Mouse (Mus musculus) left cerebral cortex, adult 18-20 months (tissue): Measurements from ENCODE around the gene Ccdc182. TPM values are rescaled to one million over a fixed set of nuclear protein-coding genes. Genes with fewer than 3 reads are reported as not detected.
A peak's percentile ranks its signal among the peaks of the same experiment; 100 is the strongest.

Experiments
- DNase-seq, 2 experiments: peaks; one replicate each; pipeline ENCODE4 v3.0.0; 2021 to 2022; ENCODE audit warnings: low spot score in 2 of 2, mixed read lengths in 1 of 2
- long read RNA-seq, 2 experiments: library from polyadenylated mRNA; stranded (forward); transcript quantifications; one replicate each; pipeline ENCODE4 v2.0.0; 2021
- total RNA-seq, 2 experiments: library from RNA; stranded (reverse); gene quantifications; 2 replicates each; pipeline ENCODE4 v1.2.3; 2021

Ccdc182 gene
- total RNA-seq, result not detected
- long read RNA-seq, experiment 1, result 0 reads
- long read RNA-seq, experiment 2, result 0 reads

GRCm38 (mm10) chr11:88293631-88294393 lies at the start of gene Ccdc182:
TSS of gene Ccdc182 (plus strand) at chr11:88294058.
- no peak for DNase-seq

GRCm38 (mm10) chr11:88245581-88246170 lies 48.2 kb upstream of the Ccdc182 start:
- DNase-seq, result peak; percentile 46 to 52

GRCm38 (mm10) chr11:88248636-88249035 lies 45.2 kb upstream of the Ccdc182 start:
- DNase-seq, result no peak

DNA sequence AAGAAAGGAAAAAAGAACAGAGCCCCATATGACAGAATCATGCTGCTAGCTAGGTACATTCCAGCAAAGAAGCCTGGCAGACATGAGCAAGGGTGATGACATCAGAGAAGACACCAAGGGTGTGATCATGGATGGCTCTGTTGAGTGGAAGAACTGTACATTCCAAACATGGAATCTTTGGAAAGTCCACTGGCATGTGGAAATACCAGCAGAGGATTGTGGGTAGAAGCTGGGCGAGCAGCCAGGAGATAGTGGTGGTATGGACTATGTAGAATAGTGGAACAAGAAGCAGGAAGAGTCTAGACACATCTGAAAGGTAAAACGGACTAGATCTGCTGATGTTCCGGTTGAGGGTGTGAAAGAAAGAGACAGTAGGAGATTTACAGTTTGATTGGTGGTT lies 43.3 kb upstream of the Ccdc182 start:
- DNase-seq, result no peak

- no peak for DNase-seq
Measured at GRCm38 (mm10) chr11:88251295-88251694, 42.6 kb upstream of the Ccdc182 start.

GRCm38 (mm10) chr11:88251972-88252766 lies 41.7 kb upstream of the Ccdc182 start:
- DNase-seq, result peak; percentile 82 to 88

DNA sequence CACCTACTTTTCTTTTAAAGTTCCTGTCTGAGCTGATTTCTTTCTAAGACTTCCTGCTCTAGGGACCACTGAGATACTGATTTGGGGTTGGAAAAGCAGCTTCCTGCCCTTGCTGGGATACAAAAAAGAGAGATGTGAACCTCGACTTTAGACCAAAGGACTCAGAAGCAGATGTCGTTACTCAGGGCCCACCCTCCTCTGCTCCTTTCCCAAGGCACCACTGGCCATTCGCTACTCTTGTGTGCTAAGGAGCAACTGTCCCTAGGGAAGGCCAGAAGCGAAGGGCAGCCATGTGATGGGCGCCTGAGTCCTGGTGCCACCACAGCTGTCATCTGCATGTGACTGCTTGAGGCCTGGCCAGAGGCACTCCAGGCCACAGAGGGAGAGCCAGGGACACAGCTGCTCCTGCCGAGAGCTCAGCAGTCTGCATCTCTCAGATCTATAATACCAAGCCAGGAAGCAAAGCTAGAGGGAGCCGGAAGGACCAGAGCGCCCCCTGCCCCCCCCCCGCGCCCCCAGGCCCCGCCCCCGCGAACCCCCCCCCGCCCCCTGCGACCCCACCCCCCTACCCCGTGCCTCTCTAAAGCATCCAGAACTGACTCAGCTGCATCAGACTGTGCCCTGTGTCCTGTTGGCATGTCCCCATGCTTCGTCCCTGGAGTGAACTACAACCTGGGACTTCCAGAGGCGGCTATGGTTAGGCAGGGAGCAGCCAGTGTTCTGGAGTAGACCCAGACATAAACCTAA lies 40.9 kb upstream of the Ccdc182 start:
- DNase-seq, result no peak

DNA sequence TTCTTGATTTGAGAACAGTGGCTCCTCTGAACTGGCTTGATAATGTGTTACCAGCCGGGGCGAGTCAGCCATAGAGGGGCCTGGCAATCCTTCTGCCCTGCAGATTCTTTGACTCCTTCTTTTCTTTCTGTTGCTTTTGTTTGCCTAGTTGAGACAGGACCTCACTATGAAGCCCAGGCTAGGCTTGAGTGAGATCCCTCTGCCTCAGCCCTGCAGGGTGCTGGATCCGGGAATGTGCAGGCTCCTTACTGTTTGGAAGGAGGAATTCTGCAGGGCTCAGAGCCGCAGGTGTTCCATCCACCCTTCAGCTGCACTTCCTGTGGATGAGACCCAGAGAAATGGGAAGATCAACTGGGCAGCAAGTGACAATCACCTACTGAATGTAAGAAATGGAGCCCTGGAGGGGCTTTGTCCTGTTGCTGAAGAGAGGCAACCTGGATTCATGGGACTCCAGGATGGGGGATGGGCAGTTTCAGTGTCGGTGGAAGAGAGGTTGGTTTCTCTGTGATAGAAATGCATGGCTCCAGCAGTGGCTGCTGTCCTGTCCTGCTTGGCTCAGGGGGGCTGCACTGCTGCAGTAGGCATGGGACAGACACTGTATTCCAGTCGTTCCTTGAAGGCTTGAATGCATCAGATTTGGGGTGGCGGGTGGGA lies 40.2 kb upstream of the Ccdc182 start:
- no peak for DNase-seq

DNA sequence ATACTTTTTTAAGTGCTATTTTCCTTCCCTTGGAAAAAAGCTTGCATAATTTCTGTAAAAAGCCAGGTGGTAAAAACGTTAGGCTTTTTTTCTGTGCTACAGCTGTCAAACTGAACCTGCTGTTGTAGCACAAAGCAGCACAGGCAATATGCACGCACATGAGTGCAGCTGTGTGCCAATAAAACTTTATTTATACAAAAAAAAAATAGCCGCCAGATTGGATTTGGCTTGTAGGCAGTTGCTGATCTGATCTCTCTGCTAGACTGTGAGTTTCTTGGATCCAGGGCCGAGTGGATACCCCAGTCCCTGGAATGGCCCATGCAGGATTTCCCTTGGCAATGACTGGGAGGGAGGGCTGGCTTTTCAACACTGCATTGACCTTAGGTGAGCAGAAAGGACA lies 36.2 kb upstream of the Ccdc182 start:
- no peak for DNase-seq

GRCm38 (mm10) chr11:88258212-88258611 lies 35.6 kb upstream of the Ccdc182 start:
- DNase-seq, result no peak

- no peak for DNase-seq
Measured at GRCm38 (mm10) chr11:88260463-88260862, 33.4 kb upstream of the Ccdc182 start.

DNA sequence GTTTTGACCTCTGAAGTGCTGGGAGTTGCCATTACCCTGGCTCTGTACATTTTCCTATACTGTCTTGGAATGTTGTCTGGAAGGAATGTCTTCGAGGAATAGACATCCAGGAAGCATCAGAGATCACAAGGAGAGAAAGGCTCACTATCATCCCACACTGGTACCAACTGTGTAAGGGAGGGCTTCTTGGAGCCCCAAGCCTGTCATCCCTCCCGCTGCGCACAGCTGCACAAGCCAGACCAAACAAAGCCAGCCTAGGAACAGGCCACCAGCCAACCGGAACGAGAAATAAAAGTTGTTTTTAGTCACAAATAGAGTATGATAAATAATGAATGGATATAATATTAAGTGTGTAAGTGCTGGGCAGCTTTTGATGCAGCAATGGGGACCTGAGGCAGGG lies 29.0 kb upstream of the Ccdc182 start:
- no peak for DNase-seq

DNA sequence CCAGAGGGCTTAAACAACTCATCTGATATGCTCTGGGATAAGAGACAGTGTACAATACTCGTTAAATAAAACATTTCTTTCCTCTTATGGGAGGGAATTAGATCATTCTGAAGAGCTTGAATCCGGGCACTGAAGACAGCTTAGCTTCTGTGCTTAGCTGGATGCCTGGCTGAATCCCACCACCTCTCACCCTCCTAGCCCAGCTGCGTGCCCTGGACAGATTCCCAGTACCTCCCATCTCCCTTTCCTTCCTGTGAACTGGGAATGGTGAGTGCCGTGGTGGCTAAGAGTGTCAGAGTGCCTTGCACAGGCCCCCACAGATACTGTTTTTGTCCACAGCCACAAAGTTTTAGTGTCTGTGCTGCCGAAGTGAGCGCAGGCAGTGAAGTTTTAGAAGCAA lies 27.5 kb upstream of the Ccdc182 start:
- no peak for DNase-seq

DNA sequence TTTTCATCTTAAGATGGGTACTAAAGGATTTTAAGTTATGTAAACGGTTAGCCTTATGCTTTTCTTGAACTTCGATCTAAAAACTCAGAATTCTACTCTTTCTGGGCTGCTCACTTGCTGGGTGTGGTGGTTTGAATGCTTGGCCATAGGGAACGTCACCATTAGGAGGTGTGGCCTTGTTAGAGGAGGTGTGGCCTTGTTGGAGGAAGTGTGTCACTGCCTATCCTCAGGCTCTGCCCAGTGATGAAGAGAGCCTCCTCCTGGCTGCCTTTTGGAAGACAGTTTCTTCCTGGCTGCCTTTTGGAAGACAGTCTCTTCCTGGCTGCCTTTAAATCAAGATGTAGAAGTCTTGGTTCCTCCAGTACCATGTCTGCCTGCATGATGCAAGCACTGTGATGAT lies 22.0 kb upstream of the Ccdc182 start:
- DNase-seq, result no peak

DNA sequence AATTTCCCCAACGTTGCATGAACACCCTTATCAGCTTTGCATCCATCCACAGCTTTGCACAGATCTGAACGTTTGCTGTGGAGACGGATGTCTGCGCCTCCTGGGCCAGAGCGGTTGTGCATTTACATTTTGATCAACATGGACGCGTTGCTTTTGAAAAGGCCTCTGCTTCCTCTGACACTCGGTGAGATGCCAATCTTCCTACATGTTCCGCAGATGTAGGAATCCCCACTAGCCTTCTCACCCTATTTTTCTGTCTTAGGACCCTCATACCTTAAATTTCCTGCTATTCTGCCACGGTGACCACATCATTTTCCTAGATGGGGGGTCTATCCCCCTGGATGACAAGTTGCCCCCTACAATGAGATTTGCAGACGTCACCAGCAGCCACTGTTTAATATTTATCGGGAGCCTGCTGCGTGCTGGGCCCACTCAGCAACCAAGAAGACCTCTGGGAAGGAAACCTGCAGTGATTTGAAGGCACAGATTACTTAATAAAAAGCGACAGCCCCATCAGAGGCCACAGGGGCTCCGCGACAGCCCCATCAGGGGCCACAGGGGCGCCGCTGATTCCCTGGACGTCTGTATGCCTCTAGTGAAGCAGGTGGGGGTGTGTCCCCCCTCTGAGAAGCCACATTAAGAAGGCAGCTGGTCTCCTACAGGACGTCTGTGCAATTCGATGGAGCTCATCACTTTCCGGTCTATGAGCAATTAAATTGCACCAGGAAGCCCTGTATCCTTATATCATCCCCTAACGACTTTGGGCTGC lies 19.6 kb upstream of the Ccdc182 start:
- no peak for DNase-seq

DNA sequence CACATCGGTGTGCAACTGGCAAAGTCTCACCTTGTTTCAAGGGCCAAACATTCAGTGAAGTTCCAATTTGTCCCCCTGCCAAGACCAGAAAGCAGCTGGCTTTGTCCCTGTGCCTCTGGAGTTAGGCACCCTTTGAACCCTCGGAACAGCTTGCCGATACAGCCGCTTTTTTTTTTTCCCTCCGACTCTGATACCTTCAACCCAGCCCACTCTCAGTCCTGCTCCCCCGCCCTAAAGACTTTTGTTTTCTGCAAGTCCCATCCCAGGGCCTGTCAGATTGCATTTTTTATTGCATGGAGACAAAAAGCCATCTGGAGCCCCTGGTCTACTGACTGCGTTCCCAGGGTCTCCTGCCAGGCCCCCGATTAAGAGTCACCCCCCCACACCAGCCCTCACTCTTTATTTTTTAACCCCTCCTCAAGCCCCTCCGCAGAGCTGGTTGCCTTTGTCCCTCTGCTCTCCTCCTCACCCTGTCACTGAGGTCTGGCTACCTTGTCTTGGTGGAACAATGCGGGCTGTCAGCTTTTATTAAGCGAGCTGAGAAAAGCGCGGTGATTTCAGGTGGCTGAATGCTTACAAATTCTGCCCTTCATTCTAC lies 18.9 kb upstream of the Ccdc182 start:
- no peak for DNase-seq

DNA sequence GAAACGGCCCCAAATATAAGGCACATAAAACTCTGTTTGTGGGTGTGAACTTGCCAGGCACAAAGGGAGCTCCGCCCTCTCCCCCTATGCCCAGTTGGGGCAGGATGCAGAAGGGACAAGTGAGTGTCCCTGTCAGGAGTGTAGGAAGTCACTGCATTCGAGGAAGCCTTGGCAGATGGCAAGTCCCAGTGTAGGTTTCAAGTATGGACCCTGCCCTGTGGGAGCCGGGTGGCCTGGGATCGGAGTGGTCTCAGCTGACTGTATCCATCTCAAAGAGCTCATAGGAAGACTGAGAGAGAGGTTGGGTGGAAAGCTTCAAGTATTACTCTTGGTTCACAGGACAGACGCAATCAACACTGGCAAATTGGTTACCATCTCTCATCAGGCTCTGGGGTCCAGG lies 17.9 kb upstream of the Ccdc182 start:
- DNase-seq, result no peak

- DNase-seq, result peak; percentile 11 to 25
Measured at GRCm38 (mm10) chr11:88276534-88277308, 17.1 kb upstream of the Ccdc182 start.

DNA sequence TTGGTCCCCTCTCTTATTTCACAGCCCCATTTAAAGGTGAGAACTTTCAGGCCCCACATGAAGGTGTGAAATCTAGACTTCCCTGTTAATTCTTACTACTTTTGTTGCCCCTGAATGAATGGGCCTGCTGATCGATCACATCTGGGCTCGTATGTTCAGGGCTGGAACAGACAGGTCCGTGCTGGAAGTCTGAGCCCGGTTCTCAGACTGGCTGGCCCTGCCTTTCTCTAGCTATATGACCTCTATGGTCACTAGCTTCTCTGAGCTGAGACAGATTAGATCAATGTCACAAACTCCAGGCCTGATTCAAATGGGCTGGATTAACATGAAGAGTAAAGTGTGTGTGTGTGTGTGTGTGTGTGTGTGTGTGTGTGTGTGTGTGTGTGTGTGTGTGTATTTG lies 14.9 kb upstream of the Ccdc182 start:
- DNase-seq, result no peak
